Mouse (Mus musculus) 3T3-L1 (cell line): Measurements from ENCODE around the gene Aym1.

Experiments
- DNase-seq: peaks from one replicate; pipeline ENCODE4 v3.0.0-alpha.2; 2015; ENCODE audit warnings: low read depth, low spot score

Aym1 gene

GRCm38 (mm10) chr5:113402702-113403101 is 45.6 kb downstream of the Aym1 start:
- DNase-seq: no peak

- peak; percentile 40 for DNase-seq
Measured at GRCm38 (mm10) chr5:113407346-113407745, 50.3 kb downstream of the Aym1 start.
